Mouse (Mus musculus) heart, postnatal 0 days (tissue): ENCODE results near the gene Olfr523.

Experiments
- CTCF ChIP-seq: IDR thresholded peaks from 2 replicates; pipeline ENCODE4 v1.5.1; 2016; ENCODE audit warnings: antibody characterized with exemption, control low read depth, low read depth
- EP300 ChIP-seq: IDR thresholded peaks from 2 replicates; pipeline ENCODE4 v1.6.1; 2016; ENCODE audit warnings: antibody characterized with exemption, low read depth

GRCm38 (mm10) chr7:140205864-140206263 lies 32.8 kb downstream of the Olfr523 start, which contains the start of gene Olfr524:
- TF ChIP-seq CTCF (no peak), EP300 (no peak)
